Mouse (Mus musculus): ENCODE data around the gene Ntn1.

Gene Ntn1

GRCm38 (mm10) chr11:68195693-68196176 lies 204.9 kb downstream of the Ntn1 start:
- no peak for DNase-seq (ENCODE audit: low spot score in 2 of 2)

GRCm38 (mm10) chr11:68195168-68195567 lies 205.5 kb downstream of the Ntn1 start:
- DNase-seq (ENCODE audit: low spot score in 2 of 2) = no peak

- no peak for DNase-seq (ENCODE audit: low spot score in 2 of 2)
Measured at GRCm38 (mm10) chr11:68190849-68191248, 209.8 kb downstream of the Ntn1 start.

- no peak for DNase-seq (ENCODE audit: low spot score in 2 of 2)
Measured at GRCm38 (mm10) chr11:68188695-68189201, 211.9 kb downstream of the Ntn1 start.

GRCm38 (mm10) chr11:68187242-68187641 lies 213.4 kb downstream of the Ntn1 start:
- no peak for DNase-seq (ENCODE audit: low spot score in 2 of 2)

- DNase-seq (ENCODE audit: low spot score in 2 of 2) = no peak
Measured at GRCm38 (mm10) chr11:68185647-68186046, 215.0 kb downstream of the Ntn1 start.

GRCm38 (mm10) chr11:68177415-68177814 lies 223.2 kb downstream of the Ntn1 start:
- DNase-seq (ENCODE audit: low spot score in 2 of 2) = no peak

- DNase-seq (ENCODE audit: low spot score in 2 of 2) = no peak
Measured at GRCm38 (mm10) chr11:68176550-68176949, 224.1 kb downstream of the Ntn1 start.

GRCm38 (mm10) chr11:68172648-68173045 lies 228.0 kb downstream of the Ntn1 start:
- no peak for DNase-seq (ENCODE audit: low spot score in 2 of 2)

GRCm38 (mm10) chr11:68171973-68172647 lies 228.5 kb downstream of the Ntn1 start:
- no peak for DNase-seq (ENCODE audit: low spot score in 2 of 2)

GRCm38 (mm10) chr11:68168427-68168826 lies 232.2 kb downstream of the Ntn1 start:
- DNase-seq (ENCODE audit: low spot score in 2 of 2) = no peak

- no peak for DNase-seq (ENCODE audit: low spot score in 2 of 2)
Measured at GRCm38 (mm10) chr11:68164408-68164807, 236.2 kb downstream of the Ntn1 start.

GRCm38 (mm10) chr11:68159867-68160266 lies 240.8 kb downstream of the Ntn1 start:
- no peak for DNase-seq (ENCODE audit: low spot score in 2 of 2)

Data from spleen, postnatal 4 days (tissue).